Mouse (Mus musculus) thymus, adult 2 months (tissue): ENCODE measurements around the gene Fam160a1.

Experiments used
- CTCF ChIP-seq: fragments of 200-500 bp; IDR thresholded peaks from 2 replicates; pipeline ENCODE4 v1.5.1; 2012; ENCODE audit warnings: mild to moderate bottlenecking, control low read depth, low read length, moderate library complexity, borderline replicate concordance; ENCODE audit not compliant: control insufficient read depth, poor library complexity, insufficient read depth; ENCODE audit errors: extremely low read depth
- POLR2A ChIP-seq: fragments of 200-500 bp; IDR thresholded peaks from 2 replicates; pipeline ENCODE4 v1.6.1; 2012; ENCODE audit warnings: mild to moderate bottlenecking, low read length, control low read depth, moderate library complexity; ENCODE audit not compliant: control insufficient read depth, poor library complexity, insufficient read depth; ENCODE audit errors: extremely low read depth

- TF ChIP-seq POLR2A (no peak), CTCF (no peak)
Measured at GRCm38 (mm10) chr3:85681136-85681535, 136.0 kb downstream of the Fam160a1 start.
